Mouse (Mus musculus) forebrain, embryonic 14.5 days (tissue): ENCODE results near the gene Rps24. TPM values are rescaled to one million over a fixed set of nuclear protein-coding genes. Genes with fewer than 3 reads are reported as not detected.
A peak's percentile ranks its signal among the peaks of the same experiment; 100 is the strongest.

ENCODE experiments used
- ATAC-seq: fragments of 200-750 bp; cut with Nextera tagmentation; 2 replicates; pipeline ENCODE4 v1.8.0; 2017; ENCODE audit warnings: mild to moderate bottlenecking, moderate library complexity
- DNase-seq: peaks from one replicate; pipeline ENCODE4 v3.0.0-alpha.2; 2015; ENCODE audit warnings: low spot score
- H3K27ac ChIP-seq: fragments of 300-500 bp; sonication (generic); 2 replicates; pipeline ENCODE4 v1.5.1; 2014; ENCODE audit warnings: low read depth, mild to moderate bottlenecking, control low read depth, low read length, moderate library complexity
- H3K27me3 ChIP-seq: fragments of 300-500 bp; sonication (generic); replicated peaks from 2 replicates; pipeline ENCODE4 v1.6.1; 2014; ENCODE audit warnings: low read length, control low read depth, mixed read lengths; ENCODE audit not compliant: control insufficient read depth, insufficient read depth
- H3K36me3 ChIP-seq: fragments of 300-500 bp; sonication (generic); 2 replicates; pipeline ENCODE4 v1.6.1; 2014; ENCODE audit warnings: low read length, control low read depth; ENCODE audit not compliant: control insufficient read depth, insufficient read depth
- H3K4me1 ChIP-seq: fragments of 300-500 bp; sonication (generic); 2 replicates; pipeline ENCODE4 v1.6.1; 2014; ENCODE audit warnings: antibody characterized with exemption, low read length, control low read depth; ENCODE audit not compliant: control insufficient read depth, insufficient read depth
- H3K4me2 ChIP-seq: fragments of 300-500 bp; sonication (generic); 2 replicates; pipeline ENCODE4 v1.6.1; 2014; ENCODE audit warnings: mild to moderate bottlenecking, control low read depth, low read length
- H3K4me3 ChIP-seq: fragments of 300-500 bp; sonication (generic); 2 replicates; pipeline ENCODE4 v1.5.1; 2014; ENCODE audit warnings: low read depth, low read length, control low read depth
- H3K9ac ChIP-seq: fragments of 300-500 bp; sonication (generic); 2 replicates; pipeline ENCODE4 v1.6.1; 2014; ENCODE audit warnings: mild to moderate bottlenecking, low read length, control low read depth, moderate library complexity
- H3K9me3 ChIP-seq: fragments of 300-500 bp; sonication (generic); replicated peaks from 2 replicates; pipeline ENCODE4 v1.6.1; 2016; ENCODE audit warnings: low read length, control low read depth, mixed read lengths; ENCODE audit not compliant: control insufficient read depth
- WGBS: fragments of 180-500 bp; shearing (Covaris S2); extraction: QIAGEN DNeasy Blood & Tissue Kit; methylation state at CpG from one replicate; pipeline ENCODE4 v1.1.7; 2014; 5-methylcytosine and 5-hydroxymethylcytosine counted together
- polyA plus RNA-seq: library from polyadenylated mRNA; unstranded; fragments of >200 nt; fragmentation: Nextera tagmentation; extraction: Ambion mirVana; gene quantifications from 2 replicates; pipeline ENCODE4 v1.2.1, GENCODE M21; 2014

The Rps24 gene
- polyA plus RNA-seq, 1 experiment from 2014 or later: 919 TPM

- 29% methylated on average over 14 of the region's 14 CpGs for WGBS
- no peak for ATAC-seq
- no peak overlapping the region for H3K4me2 ChIP-seq
Observed at GRCm38 (mm10) chr14:24507452-24508069, 20.6 kb downstream of the Rps24 start.

DNA sequence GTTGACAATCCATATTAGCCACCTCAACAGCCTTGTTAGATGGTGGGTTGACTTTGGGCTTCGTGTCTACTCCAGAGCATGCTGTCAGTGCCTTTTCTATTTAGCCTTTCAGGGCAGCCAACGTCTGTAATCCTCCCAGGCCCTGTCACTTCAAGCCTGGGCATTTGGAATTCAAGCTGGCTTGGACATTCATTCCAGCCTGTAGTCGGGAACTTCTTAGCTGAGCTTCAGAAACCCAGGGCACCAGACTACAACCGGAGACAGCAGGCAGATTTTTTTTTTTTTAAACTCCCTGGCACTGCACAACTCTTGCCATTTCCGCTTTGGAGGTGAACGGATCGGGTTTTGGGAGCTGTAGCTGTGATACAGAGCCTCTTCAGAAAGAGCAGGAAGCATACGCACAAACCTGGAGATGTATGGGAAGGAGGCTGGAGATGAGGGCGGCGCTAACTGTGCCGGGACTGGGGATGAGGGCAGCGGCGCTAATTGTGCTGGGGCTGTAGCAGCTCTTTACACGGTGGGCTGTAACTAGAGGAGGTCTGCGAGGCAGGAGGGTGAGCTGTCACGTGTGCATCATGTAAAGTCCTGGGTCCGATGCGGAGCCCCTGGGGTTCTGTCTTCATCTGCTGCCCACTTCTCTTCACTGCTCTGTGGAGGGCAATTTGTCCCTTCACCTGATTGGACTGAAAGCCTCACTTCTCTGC is 21.3 kb downstream of the Rps24 start:
- peak; percentile 56 for ATAC-seq
- H3K9ac ChIP-seq: 0 out of 2 replicates have a peak overlapping the region, but pooled peaks have one; percentile 6
- no peak overlapping the region for H3K27ac ChIP-seq
- DNase-seq: peak; percentile 45
- H3K36me3 ChIP-seq: no peaks in the 10 kb centered on the region
- 0 out of 2 replicates have a peak, but pooled peaks cover 4% of the 10 kb centered on the region for H3K9me3 ChIP-seq
- H3K4me1 ChIP-seq: peaks cover 17% of the 10 kb centered on the region
- H3K4me3 ChIP-seq: no peak overlapping the region
- H3K4me2 ChIP-seq: peak overlapping the region; percentile 31
- WGBS: 7% methylated on average over 18 of the region's 18 CpGs
- no peaks in the 10 kb centered on the region for H3K27me3 ChIP-seq

More at GRCm38 (mm10) chr14:24507452-24508069, 20.6 kb downstream of the Rps24 start:
- Histone ChIP-seq H3K9ac (no peak overlapping the region), H3K27ac (no peak overlapping the region; the same call in 1 of the 2 replicates), H3K27me3 (no peaks in the 10 kb centered on the region), H3K9me3 (0 out of 2 replicates have a peak, but pooled peaks cover 4% of the 10 kb centered on the region), H3K4me1 (peaks cover 17% of the 10 kb centered on the region), H3K4me3 (no peak overlapping the region), H3K36me3 (no peaks in the 10 kb centered on the region)
- no peak for DNase-seq

GRCm38 (mm10) chr14:24509557-24509956 is 22.6 kb downstream of the Rps24 start:
- no peak overlapping the region for H3K27ac ChIP-seq
- H3K4me3 ChIP-seq: no peak overlapping the region
- peaks cover 17% of the 10 kb centered on the region for H3K4me1 ChIP-seq
- no peaks in the 10 kb centered on the region for H3K27me3 ChIP-seq
- ATAC-seq (no peak), DNase-seq (no peak)
- H3K9ac ChIP-seq: no peak overlapping the region
- H3K9me3 ChIP-seq: 0 out of 2 replicates have a peak, but pooled peaks cover 4% of the 10 kb centered on the region
- H3K4me2 ChIP-seq: no peak overlapping the region
- H3K36me3 ChIP-seq: no peaks in the 10 kb centered on the region
- WGBS: 58% methylated on average over 5 of the region's 5 CpGs

DNA sequence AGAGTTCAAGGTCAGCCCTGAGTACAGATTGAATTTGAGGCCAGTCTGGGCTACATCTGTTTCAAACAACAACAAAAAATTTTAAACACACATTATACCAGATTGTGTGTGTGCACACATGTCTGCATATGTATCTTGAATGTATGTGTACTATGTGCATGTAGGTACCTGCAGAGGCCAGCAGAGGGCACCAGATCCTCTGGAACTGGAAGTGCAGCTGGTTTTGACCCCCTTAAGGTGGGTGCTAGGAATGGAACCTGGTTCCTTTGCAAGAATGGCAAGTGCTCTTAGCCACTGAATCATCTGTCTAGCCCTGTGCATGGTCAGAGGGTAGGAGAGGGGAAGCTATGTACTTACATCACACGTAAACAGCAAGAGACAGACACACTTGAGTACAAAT is 23.3 kb downstream of the Rps24 start:
- ATAC-seq (no peak), DNase-seq (no peak)
- WGBS: 100% methylated on average over 1 of the region's 1 CpGs
- no peak overlapping the region for H3K4me2 ChIP-seq
- no peak overlapping the region for H3K4me3 ChIP-seq
- H3K4me1 ChIP-seq: peaks cover 17% of the 10 kb centered on the region
- 0 out of 2 replicates have a peak, but pooled peaks cover 4% of the 10 kb centered on the region for H3K9me3 ChIP-seq
- no peak overlapping the region for H3K27ac ChIP-seq
- H3K9ac ChIP-seq: no peak overlapping the region
- no peaks in the 10 kb centered on the region for H3K27me3 ChIP-seq
- H3K36me3 ChIP-seq: no peaks in the 10 kb centered on the region

DNA sequence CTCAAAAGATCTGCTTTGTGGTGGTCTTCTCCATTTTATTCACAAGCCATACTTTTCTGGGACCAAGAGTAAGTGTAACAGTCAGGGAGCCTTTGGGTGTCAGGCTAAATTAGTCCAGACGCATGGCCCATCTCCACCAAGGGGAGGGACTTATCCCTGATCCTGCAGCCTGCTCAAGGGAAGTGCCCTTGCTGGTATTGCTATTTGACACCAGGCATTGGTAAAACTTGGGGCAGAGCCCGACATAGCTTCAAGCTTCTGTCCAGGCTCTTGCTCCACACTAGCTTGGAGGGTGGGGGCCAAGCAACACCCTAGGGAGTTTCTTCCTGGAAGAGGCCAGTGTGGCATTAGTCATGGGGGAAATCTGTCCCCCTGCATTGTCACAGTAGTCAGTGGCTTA is 23.8 kb downstream of the Rps24 start:
- WGBS: 98% methylated on average over 2 of the region's 2 CpGs
- Histone ChIP-seq H3K36me3 (no peaks in the 10 kb centered on the region), H3K27ac (no peak overlapping the region), H3K4me2 (no peak overlapping the region), H3K9ac (no peak overlapping the region), H3K4me3 (no peak overlapping the region), H3K9me3 (0 out of 2 replicates have a peak, but pooled peaks cover 4% of the 10 kb centered on the region), H3K27me3 (no peaks in the 10 kb centered on the region), H3K4me1 (peaks cover 17% of the 10 kb centered on the region)
- ATAC-seq: no peak
- DNase-seq: no peak

GRCm38 (mm10) chr14:24512527-24513161 is 25.7 kb downstream of the Rps24 start:
- Histone ChIP-seq H3K36me3 (no peaks in the 10 kb centered on the region), H3K27ac (peak overlapping the region; percentile 68; the same call in 1 of the 2 replicates), H3K27me3 (no peaks in the 10 kb centered on the region), H3K9ac (no peak overlapping the region), H3K9me3 (0 out of 2 replicates have a peak, but pooled peaks cover 4% of the 10 kb centered on the region), H3K4me3 (no peak overlapping the region), H3K4me1 (peaks cover 13% of the 10 kb centered on the region), H3K4me2 (no peak overlapping the region)
- peak; percentile 87 for DNase-seq
- ATAC-seq: peak; percentile 86
- 39% methylated on average over 6 of the region's 6 CpGs for WGBS

DNA sequence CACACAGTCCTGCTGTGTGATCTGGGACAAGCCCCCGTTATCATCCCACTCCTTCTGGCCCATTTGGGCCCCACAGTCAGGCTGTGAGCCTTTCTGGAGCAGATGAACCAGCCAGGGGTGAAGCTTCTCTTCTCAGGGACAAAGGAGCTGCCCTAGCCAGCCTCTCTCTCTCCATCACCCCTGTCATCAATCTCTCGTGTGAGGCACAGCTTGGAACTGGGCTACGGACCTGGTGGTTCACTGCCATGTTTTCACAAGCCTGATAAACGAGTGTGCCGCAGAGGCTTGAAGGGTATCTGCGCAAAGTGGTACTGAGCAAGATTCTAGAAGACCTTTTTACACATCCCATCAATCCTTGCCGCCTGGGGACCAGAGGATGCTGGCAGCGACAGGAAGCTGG is 34.7 kb downstream of the Rps24 start:
- no peak for ATAC-seq
- H3K4me2 ChIP-seq: no peak overlapping the region
- H3K4me1 ChIP-seq: peaks cover under 1% of the 10 kb centered on the region; the same call in 1 of the 2 replicates
- H3K9ac ChIP-seq: no peak overlapping the region
- DNase-seq: no peak
- no peak overlapping the region for H3K4me3 ChIP-seq
- H3K9me3 ChIP-seq: no peaks in the 10 kb centered on the region
- no peaks in the 10 kb centered on the region for H3K36me3 ChIP-seq
- H3K27ac ChIP-seq: no peak overlapping the region
- H3K27me3 ChIP-seq: no peaks in the 10 kb centered on the region
- WGBS: 82% methylated on average over 8 of the region's 8 CpGs

GRCm38 (mm10) chr14:24525137-24525536 is 38.2 kb downstream of the Rps24 start:
- no peak for DNase-seq
- no peak overlapping the region for H3K9ac ChIP-seq
- peaks cover 14% of the 10 kb centered on the region for H3K4me1 ChIP-seq
- no peak overlapping the region for H3K4me3 ChIP-seq
- 54% methylated on average over 3 of the region's 3 CpGs for WGBS
- no peak for ATAC-seq
- H3K27ac ChIP-seq: peak overlapping the region; percentile 94
- H3K36me3 ChIP-seq: no peaks in the 10 kb centered on the region
- no peak overlapping the region for H3K4me2 ChIP-seq
- H3K27me3 ChIP-seq: no peaks in the 10 kb centered on the region
- H3K9me3 ChIP-seq: no peaks in the 10 kb centered on the region
